Mouse (Mus musculus) spleen, postnatal 0 days (tissue): Measurements from ENCODE around the gene Kcnq2. TPM values are rescaled to one million over a fixed set of nuclear protein-coding genes. Genes with fewer than 3 reads are reported as not detected.

Source experiments
- polyA plus RNA-seq: library from polyadenylated mRNA; unstranded; fragments of >200 nt; fragmentation: Nextera tagmentation; extraction: Ambion mirVana; gene quantifications from 2 replicates; pipeline ENCODE4 v1.2.1, GENCODE M21; 2015

The Kcnq2 gene
- 0.16 and 0.26 TPM in 2 replicates for polyA plus RNA-seq

GRCm38 (mm10) chr2:181134591-181135445 is at the start of gene Kcnq2:
Gene Kcnq2 (minus strand): TSS chr2:181135300.

GRCm38 (mm10) chr2:181156248-181157121 is 21.4 kb upstream of the Kcnq2 start, which contains the start of gene Eef1a2:
Gene Eef1a2 (minus strand): TSS chr2:181157014.

GRCm38 (mm10) chr2:181043437-181043836 is 91.7 kb downstream of the Kcnq2 start, which contains the start of gene Chrna4:
Gene Chrna4 (minus strand): TSS chr2:181043546.

Other genes with a start within 250 kb of the Kcnq2 start
- gene Ythdf1, start 214.4 kb downstream of the Kcnq2 start, polyA plus RNA-seq, result 29.7 and 31.2 TPM in 2 replicates
- gene Birc7, start 206.3 kb downstream of the Kcnq2 start, polyA plus RNA-seq, result 0.07 TPM in 1 of 2 replicates, not detected in the other
- gene Nkain4, start 180.6 kb downstream of the Kcnq2 start, polyA plus RNA-seq, result 12.8 and 21.1 TPM in 2 replicates
- gene Arfgap1, start 168.1 kb downstream of the Kcnq2 start, polyA plus RNA-seq, result 33.4 and 41.2 TPM in 2 replicates
- gene Col20a1, start 148.8 kb downstream of the Kcnq2 start, polyA plus RNA-seq, result 0.02 and 0.23 TPM in 2 replicates
- gene Chrna4, start 91.8 kb downstream of the Kcnq2 start, polyA plus RNA-seq, result 0.08 TPM in 1 of 2 replicates, not detected in the other
- not detected in 2 replicates for gene Eef1a2, start 21.7 kb upstream of the Kcnq2 start, polyA plus RNA-seq
- gene Ppdpf, start 51.9 kb upstream of the Kcnq2 start, polyA plus RNA-seq, result 102 and 117 TPM in 2 replicates
- not detected in 2 replicates for gene Ptk6, start 67.5 kb upstream of the Kcnq2 start, polyA plus RNA-seq
- 0.19 and 0.25 TPM in 2 replicates for gene Srms, start 77.9 kb upstream of the Kcnq2 start, polyA plus RNA-seq
- 0.17 and 0.25 TPM in 2 replicates for gene Fndc11, start 84.7 kb upstream of the Kcnq2 start, polyA plus RNA-seq
- 2.2 and 2.5 TPM in 2 replicates for gene Helz2, start 106.7 kb upstream of the Kcnq2 start, polyA plus RNA-seq
- 9.0 and 10.2 TPM in 2 replicates for gene Gmeb2, start 152.7 kb upstream of the Kcnq2 start, polyA plus RNA-seq
- 0.11 TPM in 1 of 2 replicates, not detected in the other for gene Stmn3, start 179.2 kb upstream of the Kcnq2 start, polyA plus RNA-seq
- 23.6 and 26.4 TPM in 2 replicates for gene Rtel1, start 184.4 kb upstream of the Kcnq2 start, polyA plus RNA-seq
- 14.8 and 15.3 TPM in 2 replicates for gene Zgpat, start 229.6 kb upstream of the Kcnq2 start, polyA plus RNA-seq
- gene Arfrp1, start 230.1 kb upstream of the Kcnq2 start, polyA plus RNA-seq, result 28.7 and 34.8 TPM in 2 replicates
- gene Lime1, start 244.8 kb upstream of the Kcnq2 start, polyA plus RNA-seq, result 9.8 and 12.2 TPM in 2 replicates